Mouse (Mus musculus) induced T-regulatory cell, adult 2 months (primary cell): ENCODE measurements around the gene Apobec4.

Experiments
- DNase-seq: peaks from one replicate; pipeline ENCODE4 v3.0.0-alpha.2; 2012; ENCODE audit warnings: low read depth

Gene Apobec4

DNA sequence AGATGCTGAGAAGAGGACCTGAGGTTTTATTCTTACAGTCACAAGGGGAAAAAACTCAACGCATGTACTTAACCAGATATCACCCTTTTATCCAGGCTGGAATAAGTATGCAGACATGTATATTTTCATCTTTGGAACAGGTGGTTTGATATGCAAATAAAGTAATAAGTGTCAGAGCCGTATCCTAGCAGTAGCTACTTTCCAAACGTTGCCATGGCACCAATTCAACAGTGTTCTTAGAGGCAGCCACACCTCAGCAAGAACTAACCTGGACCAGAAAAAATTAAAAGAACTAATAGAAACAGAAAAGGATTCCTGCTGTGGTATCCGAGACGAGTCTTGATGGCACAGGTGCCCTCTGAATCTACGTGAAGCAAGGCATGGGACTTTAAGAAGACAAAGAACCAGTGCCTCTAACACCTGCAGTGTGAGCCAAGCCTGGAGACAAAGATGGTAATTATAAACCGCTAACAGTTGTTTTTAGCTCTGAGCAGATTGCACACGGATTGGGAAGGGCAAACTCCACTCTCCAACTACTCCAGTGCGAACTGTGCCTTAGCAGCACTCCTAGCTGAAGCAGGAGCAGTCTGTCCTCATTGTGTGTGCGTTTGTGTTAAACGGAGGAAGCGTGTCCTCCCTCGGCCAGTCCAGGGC is at the start of gene Apobec4:
Gene Apobec4 (plus strand): TSS at position 240 of the 654 bp plus-strand sequence.
- no peak for DNase-seq

DNA sequence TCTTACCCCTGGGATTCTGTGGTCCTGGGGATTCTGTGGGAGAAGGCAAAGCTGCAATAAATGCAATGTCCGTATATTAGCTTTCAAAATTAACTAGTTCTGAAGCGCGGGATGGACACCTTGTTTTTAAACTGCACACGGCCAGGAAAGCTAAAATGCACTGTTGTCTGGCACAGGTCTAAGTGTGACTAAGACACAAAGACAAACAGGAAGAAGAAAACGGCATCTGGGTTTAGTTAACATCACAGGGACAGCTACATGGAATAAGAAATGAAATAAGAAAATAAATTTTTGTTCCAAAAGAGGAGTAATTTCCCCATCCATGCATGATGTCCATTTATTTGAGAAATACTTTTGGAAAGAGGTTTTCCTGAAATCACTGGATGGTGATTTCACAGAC is 49.3 kb upstream of the Apobec4 start:
- DNase-seq, result no peak

DNA sequence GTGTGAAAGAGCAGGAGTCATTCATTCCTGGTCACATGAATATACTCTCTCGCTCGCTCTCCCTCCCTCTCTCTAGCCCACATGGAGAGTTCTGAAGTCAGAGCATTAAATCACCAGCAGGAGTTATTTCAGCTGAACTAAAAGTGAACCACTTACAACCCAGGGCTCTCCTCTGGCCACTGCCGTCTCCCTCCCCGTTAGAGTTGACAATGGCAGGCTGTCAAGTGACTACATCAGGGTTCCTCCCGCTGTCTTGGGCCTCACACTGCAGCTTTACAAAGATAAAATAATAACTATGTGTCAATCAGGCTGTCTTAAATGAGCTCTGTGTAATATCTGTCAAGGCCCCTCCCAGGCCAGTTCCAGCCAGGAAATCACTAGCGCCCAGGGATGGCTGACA is 47.4 kb upstream of the Apobec4 start:
- no peak for DNase-seq

DNA sequence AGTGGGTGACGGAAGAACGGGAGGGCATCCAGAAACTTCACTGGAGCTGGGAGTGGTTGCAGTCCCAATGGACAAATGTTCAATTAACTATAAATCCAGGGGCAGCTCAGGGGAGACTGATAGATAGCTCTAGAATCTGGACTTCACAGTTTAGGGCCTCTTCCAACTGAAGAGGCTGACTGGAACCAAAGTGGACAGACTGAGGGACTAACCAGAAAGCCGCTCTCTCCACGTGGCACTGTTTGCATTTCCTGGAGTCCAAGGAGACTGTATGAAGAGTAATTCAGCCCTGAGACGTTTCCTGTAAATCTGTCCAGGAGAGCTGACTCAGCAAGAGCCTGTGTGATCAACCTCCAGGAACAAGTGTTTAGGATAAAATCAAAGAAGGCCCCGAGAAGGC is 46.4 kb upstream of the Apobec4 start:
- no peak for DNase-seq

DNA sequence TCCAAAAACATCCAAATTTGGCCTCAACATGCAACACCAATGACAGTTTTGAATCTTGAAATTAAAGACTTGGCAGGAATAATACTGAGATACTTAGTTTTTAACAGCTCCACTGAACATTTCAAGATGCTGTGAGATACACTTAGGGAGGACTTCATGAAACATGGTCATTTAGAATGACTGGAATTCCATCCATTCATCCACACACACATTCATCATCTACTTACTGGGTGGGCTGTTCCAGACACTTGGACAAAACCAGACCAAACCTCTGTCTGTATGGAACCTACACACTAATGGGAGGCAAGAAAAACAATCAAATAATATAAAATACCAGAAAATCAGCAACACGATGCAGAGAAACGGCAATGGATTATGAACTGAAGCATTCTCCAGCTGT is 42.8 kb upstream of the Apobec4 start:
- DNase-seq, result no peak

DNA sequence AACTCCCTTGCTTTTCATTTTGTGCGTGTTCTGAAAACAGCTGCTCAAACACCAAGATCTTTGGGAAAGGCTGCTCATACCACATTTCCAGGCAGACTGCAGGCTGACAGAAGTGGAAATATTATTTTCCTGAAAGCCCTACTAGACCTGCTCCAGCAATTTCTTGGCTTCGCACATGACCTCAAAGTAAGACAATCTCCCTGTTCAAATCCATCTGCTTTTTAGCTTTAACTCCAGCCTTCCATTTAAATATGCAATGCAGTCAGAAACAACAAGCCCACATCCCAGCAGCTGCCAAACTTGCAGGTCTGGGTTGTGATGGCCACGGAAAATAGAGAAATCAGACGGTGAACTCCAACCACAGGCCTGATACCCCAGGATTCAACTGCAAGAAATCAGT is 39.3 kb upstream of the Apobec4 start:
- no peak for DNase-seq

DNA sequence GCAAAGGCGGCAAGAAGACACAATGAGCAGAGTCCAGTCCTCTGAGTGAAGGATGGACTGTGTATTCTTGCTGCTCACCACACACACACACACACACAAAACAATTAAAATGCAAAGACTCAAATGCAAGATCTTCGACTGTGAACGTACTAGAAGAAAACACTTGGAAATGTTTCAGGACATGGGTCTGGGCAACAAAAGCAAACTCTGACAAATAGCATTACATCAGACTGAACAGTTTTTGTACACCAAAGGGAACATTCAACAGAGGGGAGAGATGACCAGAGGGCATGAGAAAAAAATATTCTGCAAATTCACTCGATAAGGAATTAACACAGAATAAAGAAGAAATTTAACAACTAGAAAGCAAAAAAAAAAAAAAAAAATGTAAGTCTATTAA is 36.4 kb upstream of the Apobec4 start:
- no peak for DNase-seq

DNA sequence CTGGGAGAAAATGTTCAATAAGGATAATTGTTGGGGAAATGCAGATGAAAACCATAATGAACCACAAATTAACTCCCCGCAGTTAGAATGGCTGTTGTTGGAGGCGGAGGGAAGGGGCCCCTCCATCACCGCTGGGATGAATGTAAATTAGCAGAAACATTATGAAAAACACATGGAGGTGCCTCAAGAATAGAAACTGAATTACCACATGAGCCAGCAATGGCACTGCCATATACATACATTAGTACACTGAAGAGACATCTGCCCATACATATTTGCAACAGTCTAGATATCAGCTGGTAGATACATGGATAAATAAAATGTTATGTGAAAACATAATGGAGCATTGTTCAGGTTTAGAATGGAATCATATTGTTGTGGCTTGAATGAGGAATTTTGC is 35.9 kb upstream of the Apobec4 start:
- DNase-seq, result no peak

DNA sequence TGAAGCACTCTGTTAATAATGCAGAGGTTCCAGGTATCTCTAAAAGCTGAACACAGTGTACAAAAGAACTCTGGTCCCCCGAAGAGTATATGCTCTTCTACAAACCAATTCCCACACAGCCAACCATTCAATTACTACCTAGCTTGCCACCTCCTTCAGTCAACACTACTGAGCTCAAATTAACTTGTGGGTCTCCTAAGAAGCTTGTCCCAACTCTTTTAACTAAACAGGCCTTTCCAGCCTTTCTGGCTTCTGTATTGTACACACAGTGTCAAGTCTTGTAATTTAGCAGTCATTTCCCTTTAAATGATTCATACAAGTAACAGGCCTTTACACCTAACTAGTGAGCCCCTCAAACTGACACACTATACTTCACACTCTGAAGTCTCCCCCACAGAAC is 33.0 kb upstream of the Apobec4 start:
- DNase-seq, result no peak

DNA sequence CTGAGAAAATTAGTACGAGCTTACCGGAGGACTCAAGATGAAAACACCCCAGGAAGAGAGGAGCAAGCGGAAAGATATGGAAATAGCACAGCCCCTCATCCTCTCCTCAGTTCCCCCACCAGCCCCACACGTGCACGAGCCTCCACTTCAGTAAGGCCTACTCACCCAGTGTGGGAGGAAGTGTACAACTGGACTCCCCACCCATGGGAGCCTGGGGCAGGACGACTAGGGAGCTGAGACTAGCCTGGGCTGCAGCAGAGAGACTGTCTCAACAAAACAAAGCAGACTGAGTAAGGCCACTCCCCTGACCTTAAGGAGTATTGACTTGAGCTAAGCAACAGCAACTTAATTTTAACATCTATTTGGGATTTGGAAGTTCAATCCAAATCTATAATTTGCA is 32.2 kb upstream of the Apobec4 start:
- DNase-seq, result no peak

DNA sequence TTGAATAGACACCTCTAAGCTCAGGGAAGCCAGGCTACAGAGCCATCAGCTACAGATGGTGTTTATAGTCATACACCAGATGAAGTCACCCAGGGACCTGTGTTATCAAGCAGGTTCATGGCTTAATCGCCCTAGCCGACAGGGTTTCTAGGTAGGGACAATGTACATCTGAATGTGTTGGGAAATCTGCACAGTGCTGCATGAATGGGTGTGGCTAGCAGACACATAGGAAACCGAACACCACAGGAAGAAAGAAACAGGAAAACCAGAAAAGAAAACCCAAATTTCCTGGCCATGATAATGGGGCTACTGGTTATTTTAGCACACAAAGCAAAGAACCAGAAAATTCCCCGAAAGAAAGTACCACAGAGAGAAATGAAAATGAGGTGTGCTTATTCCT is 29.4 kb upstream of the Apobec4 start:
- peak; percentile 8 for DNase-seq

DNA sequence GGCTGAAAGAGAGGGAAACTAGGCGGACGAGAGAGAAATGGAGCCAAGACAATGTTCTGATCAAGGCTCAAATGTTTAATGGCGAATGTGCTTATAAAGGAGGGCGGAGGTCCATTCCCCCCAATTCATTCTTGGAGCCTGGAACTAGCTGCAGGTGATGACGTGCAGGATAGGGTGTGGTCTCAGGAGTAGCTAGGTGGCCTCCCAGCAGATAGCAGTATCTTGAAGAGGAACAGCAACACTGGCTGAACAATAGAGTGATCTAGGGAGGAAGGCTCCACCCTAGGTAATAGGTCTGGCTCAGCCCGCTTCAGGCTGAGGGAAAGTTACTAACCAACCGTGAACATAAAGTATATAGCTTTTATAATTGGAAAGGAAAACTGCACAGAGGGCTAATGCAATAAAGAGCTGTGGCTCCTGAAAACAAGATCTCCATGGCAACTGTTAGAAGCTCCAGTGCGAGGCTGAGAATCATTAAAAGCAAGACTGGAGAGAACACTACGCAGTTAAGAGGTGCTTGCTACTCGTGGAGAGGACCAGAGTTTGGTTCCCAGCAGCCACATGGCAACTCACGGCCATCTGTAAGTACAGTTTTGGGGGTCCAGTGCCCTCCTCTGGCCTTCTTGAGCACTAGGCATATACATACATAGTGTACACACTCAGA is 28.7 kb upstream of the Apobec4 start:
- DNase-seq, result no peak

DNA sequence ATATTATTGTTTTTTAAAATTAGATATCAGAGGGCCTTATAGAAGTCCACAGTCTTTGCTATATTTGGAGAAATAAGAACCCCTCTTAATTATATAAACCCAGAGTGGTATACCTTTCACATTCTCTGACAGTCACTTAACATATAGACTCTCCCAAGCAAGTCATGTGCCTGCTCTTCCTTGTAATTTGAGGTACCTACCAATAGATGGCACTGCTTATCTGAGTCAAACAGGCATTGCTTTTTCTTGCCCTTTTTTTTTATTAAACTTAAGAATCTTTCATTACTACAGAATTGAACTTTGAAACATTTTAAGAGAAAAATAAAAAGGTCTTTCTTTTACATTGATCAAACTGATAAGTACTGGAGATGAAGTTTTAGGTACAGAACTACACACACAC is 26.1 kb upstream of the Apobec4 start:
- peak; percentile 62 for DNase-seq

DNA sequence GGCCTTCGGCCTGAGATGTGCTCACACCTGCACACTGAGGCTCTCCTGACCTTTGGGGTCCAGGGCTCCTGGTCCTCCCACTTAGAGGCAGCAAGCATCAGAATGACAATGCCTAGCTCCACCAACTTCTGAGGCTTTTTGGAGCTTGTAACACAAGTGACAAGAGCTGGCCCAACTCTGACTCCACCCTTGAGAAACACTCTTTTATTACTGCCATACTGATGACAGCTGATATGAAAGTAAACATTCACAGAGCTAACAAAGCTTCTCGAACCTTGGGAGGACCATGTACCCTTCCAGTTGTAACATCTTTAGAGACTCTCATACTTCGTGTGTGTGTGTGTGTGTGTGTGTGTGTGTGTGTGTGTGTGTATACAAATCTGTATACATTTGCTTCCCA is 24.3 kb upstream of the Apobec4 start:
- DNase-seq, result no peak

DNA sequence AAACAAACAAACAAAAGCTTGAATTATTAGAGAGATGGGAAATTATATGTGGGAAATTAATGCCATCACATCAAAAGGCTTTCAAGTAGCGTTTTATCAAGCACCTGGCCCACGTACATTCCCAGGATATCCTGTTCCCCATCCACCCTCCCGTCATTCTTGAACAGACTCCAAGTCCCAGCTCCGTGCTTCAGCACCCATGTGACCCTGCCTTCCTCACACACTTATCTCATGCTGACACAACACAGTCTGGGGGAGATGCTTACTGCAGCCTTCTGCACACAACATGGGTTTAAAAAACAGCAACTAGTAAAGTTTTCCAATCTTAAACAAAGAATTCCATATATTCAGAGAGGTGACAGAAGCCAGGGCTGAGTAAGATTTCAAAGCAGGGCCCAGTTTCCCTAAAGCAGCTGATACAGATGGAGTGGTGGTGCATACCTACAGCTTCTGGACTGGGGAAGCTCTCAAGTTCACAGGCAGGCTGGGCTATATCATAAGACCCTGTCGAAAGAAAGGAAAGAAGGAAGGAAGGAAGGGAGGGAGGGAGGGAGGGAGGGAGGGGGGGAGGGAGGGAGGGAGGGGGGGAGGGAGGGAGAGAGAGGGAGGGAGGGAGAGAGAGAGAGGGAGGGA is 22.6 kb upstream of the Apobec4 start:
- no peak for DNase-seq

DNA sequence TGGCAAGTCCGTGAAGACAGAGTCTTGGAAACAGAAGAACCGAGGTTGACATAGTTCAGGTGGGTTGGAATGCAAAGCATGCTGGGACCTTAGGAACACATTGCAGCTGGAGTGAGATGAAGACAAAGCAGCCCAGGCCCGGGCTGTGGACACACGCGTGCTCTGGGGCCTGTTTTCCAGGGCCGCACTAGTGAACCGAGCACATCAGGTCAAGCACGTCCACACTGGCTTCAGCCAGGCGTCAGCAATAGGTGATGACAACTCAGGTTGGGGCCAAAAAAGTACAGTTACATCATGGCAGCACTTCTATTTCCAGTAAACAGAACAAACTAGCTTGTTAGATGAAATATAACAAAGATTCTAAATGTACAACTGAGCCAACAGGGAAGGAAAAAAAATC is 11.6 kb upstream of the Apobec4 start:
- no peak for DNase-seq

DNA sequence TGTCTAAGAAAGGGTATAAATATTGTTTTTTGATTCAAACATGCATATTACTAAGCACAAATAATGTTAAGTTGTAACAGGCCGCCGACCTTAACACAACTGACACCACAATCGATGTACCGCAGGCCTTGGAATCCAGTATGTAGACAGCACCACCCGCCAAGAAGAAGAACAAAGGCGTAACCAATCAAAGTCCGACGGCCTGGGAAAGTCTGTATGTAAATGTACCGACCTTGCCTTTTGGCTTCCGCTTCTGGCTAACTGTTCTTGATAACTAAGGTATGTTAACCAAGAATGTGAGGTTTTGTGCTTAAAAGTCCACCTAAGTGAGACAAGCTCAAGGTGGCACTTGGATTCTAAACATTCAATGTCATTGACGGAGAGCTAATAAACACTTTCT is 11.0 kb upstream of the Apobec4 start:
- no peak for DNase-seq

DNA sequence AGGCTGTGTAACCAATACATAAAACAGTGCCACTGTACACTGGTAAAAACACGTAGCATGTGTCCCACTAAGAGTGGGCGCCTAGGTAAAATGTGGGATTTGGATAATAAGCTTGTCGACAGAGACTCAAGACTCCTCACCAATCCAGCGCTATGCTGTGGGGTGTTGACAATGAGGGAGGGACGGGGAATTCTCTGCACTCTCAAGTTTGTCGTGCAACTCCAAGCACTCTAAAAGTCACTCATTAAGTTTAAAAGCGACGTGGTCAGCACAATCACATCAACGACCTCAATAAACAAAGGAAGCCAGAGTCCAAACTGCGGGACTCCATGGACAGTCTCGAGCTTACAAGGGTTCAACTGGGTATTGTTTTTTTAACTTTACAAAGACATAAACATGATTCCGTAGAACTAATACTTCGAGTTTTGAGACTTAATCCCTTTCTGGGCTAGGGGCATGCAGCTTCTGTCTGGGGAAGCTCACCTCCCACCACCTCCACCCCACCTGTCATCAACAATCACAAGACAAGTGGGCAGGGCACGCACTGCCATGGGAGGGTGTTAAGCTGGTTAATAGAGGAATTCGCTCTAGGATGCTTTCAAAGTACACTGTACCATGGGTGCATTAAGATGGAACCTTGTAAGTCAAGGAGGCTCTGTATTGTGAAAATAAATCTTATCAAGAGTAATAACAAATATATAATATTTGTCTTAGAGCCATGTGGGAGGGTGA is 7.1 kb upstream of the Apobec4 start:
- no peak for DNase-seq

DNA sequence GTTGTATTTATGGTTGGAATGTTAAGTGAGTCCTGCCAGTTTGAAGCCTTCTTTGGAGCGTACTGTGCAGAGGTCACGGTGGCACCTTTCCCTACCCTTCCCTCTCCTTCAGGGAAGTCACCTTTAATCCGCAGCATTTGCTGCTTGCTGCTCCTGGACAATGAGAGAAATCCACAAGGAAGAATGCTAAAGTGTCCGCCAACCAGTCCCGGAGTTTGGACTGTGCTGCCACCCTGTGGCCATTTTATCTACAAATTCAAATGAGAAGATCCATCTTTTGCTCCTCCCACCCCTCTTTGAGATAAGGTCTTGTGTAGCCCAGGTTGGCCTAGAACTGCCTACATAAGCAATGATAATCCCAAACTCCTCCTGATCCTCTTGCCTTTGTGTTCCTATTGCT is 3.9 kb upstream of the Apobec4 start:
- peak; percentile 73 for DNase-seq

DNA sequence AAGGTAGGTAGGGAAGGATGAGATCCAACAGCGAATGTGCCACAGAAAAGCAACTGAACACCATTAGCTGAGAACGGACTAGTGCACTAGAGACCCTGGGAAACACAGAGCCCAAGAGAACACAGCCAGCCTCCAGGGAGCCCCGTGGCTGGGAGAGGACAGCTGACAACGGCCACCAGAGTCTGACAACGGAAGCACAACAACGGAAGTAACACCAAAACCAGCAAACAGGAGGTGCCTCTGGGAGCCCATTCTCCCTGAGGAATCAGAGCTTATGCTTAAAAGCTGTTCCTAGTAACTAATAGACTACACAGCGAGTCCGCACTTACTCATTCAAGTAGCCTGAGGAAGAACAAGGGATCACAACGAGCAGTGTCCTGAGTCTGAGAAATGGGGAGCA is 1.1 kb upstream of the Apobec4 start:
- no peak for DNase-seq

DNA sequence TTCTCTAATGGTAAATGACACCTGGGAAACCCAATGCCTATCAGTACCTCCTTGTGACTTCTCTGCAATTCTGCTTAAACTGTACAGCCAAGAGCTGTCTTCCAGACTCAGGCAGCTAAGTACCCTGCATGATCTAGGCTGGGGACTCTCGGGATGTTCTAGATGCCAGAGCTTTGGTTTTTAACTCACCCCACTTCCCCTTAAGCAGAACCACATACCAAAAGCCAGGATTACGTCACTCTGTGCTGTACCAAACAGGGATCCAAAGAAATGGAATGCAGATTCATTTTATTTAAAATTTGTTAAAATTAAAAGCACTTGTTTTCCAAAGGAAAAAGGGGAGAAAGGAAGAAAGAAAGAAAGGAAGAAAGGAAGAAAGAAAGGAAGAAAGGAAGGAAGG is 11.4 kb downstream of the Apobec4 start:
- DNase-seq, result no peak

DNA sequence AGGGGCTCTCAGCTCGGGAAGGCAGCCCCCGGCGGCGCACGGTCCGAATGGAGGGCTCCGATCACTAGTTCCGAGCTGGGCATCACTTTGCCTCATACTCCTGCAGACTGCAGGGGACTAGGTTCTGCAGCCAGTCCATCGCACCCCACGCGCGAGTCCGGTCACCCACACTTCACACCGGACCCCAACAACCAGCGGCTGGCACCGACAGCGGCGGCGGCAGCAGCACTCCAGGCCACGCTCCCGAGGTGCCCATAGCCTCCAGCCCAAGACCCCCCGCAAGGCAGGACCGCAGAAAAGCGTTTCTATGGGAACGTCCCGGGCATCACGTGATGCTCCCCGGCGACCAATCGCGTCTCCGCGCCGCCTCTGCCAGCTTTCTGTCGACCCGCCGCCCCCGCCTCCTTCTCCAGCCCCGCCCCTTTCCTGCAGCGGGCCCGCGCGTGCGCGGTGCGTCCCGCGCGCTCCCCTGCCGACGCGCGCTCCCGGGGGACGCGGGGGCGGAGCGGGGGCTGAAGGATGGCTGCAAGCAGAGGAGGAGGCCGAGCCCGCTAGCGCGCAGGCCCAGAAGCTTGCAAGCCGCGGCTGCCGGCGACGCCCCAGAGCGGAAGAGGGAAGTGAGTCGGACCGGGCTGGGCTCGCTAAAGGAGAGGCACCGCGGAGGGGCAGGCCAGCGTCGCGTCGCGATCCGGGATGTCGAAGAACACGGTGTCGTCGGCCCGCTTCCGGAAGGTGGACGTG is 15.9 kb downstream of the Apobec4 start, which contains the start of the genes Rgl1 and Arpc5:
Gene Rgl1 (minus strand): TSS at position 320 of the 741 bp plus-strand sequence.
Gene Arpc5 (plus strand): TSS at position 511 of the 741 bp plus-strand sequence.
- DNase-seq, result peak; percentile 98
